Mouse (Mus musculus): Measurements from ENCODE around the gene Ccdc66.

Gene Ccdc66

GRCm38 (mm10) chr14:27507894-27508643 is at the start of gene Ccdc66:
Ccdc66 (minus strand) TSS chr14:27508460.
- peak; percentile 99 for DNase-seq

- no peak for DNase-seq
Measured at GRCm38 (mm10) chr14:27543838-27544426, 35.7 kb upstream of the Ccdc66 start.

GRCm38 (mm10) chr14:27536441-27536840 is 28.2 kb upstream of the Ccdc66 start:
- DNase-seq = no peak

GRCm38 (mm10) chr14:27524541-27524940 is 16.3 kb upstream of the Ccdc66 start:
- DNase-seq = no peak

GRCm38 (mm10) chr14:27508644-27509301 is 513 bp upstream of the Ccdc66 start:
- peak; percentile 34 for DNase-seq

GRCm38 (mm10) chr14:27501096-27501495 is 7.2 kb downstream of the Ccdc66 start:
- no peak for DNase-seq

- DNase-seq = no peak
Measured at GRCm38 (mm10) chr14:27493516-27493915, 14.7 kb downstream of the Ccdc66 start.

- no peak for DNase-seq
Measured at GRCm38 (mm10) chr14:27491399-27491798, 16.9 kb downstream of the Ccdc66 start.

GRCm38 (mm10) chr14:27446963-27447362 is 61.3 kb downstream of the Ccdc66 start:
- no peak for DNase-seq

- DNase-seq = peak; percentile 37
Measured at GRCm38 (mm10) chr14:27444851-27445281, 63.4 kb downstream of the Ccdc66 start.

- DNase-seq = no peak
Measured at GRCm38 (mm10) chr14:27440921-27441320, 67.3 kb downstream of the Ccdc66 start.

GRCm38 (mm10) chr14:27436826-27437225 is 71.4 kb downstream of the Ccdc66 start:
- DNase-seq = no peak

- DNase-seq = no peak
Measured at GRCm38 (mm10) chr14:27436116-27436515, 72.1 kb downstream of the Ccdc66 start.

GRCm38 (mm10) chr14:27432064-27432463 is 76.2 kb downstream of the Ccdc66 start:
- DNase-seq = no peak
